Mouse (Mus musculus) cerebellum, adult 2 months (tissue): ENCODE data around the gene Map2.

Experiments
- CTCF ChIP-seq: fragments of 200-500 bp; IDR thresholded peaks from 2 replicates; pipeline ENCODE4 v1.5.1; 2011; ENCODE audit warnings: low read depth, mild to moderate bottlenecking, control low read depth, low read length, moderate library complexity, borderline replicate concordance; ENCODE audit not compliant: insufficient read depth
- POLR2A ChIP-seq: fragments of 200-500 bp; IDR thresholded peaks from 2 replicates; pipeline ENCODE4 v1.6.1; 2011; ENCODE audit warnings: low read length, control low read depth, borderline replicate concordance; ENCODE audit not compliant: insufficient read depth

DNA sequence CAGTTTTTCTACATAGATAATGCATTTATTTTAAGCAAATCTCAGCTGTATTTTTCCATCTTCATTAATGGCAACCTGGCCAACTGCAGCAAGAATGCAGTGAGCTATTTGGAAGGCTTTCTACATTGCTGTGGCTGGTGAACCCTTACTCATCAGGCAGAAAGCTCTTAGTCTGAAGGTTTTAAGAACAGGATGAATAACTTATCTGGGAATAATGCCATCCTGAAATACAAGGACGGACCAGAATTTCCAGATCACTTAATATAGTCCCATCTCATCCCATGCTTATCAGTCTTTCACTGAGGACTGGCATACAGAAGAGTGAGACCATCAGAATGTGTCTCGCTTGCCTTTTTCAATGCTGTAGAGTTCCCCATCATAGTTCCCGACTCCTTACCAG is 24.3 kb upstream of the Map2 start:
- TF ChIP-seq CTCF: no peak
- TF ChIP-seq POLR2A: no peak
